Mouse (Mus musculus) lung, embryonic 16.5 days (tissue): ENCODE measurements around the gene Arhgef28. TPM values are rescaled to one million over a fixed set of nuclear protein-coding genes. Genes with fewer than 3 reads are reported as not detected.

Experiments
- ATAC-seq: fragments of 200-750 bp; cut with Nextera tagmentation; 2 replicates; pipeline ENCODE4 v1.8.0; 2017; ENCODE audit warnings: low read depth, mild to moderate bottlenecking, moderate library complexity
- H3K27ac ChIP-seq: fragments of 300-500 bp; sonication (generic); 2 replicates; pipeline ENCODE4 v1.5.1; 2014; ENCODE audit warnings: mild to moderate bottlenecking, control low read depth, low read length
- H3K27me3 ChIP-seq: fragments of 300-500 bp; sonication (generic); 2 replicates; pipeline ENCODE4 v1.6.1; 2014; ENCODE audit warnings: low read depth, low read length, mixed read lengths; ENCODE audit not compliant: control insufficient read depth, insufficient read depth
- H3K36me3 ChIP-seq: fragments of 300-500 bp; sonication (generic); 2 replicates; pipeline ENCODE4 v1.6.1; 2014; ENCODE audit warnings: low read length; ENCODE audit not compliant: control insufficient read depth, insufficient read depth
- H3K4me1 ChIP-seq: fragments of 300-500 bp; sonication (generic); replicated peaks from 2 replicates; pipeline ENCODE4 v1.6.1; 2014; ENCODE audit warnings: low read length, mixed read lengths; ENCODE audit not compliant: control insufficient read depth, insufficient read depth
- H3K4me2 ChIP-seq: fragments of 300-500 bp; sonication (generic); 2 replicates; pipeline ENCODE4 v1.6.1; 2014; ENCODE audit warnings: low read depth, low read length, control low read depth
- H3K4me3 ChIP-seq: fragments of 300-500 bp; sonication (generic); 2 replicates; pipeline ENCODE4 v1.5.1; 2014; ENCODE audit warnings: mild to moderate bottlenecking, low read length, control low read depth
- H3K9ac ChIP-seq: fragments of 300-500 bp; sonication (generic); 2 replicates; pipeline ENCODE4 v1.6.1; 2014; ENCODE audit warnings: low read length, control low read depth
- H3K9me3 ChIP-seq: fragments of 300-500 bp; sonication (generic); 2 replicates; pipeline ENCODE4 v1.6.1; 2016; ENCODE audit warnings: low read length; ENCODE audit not compliant: control insufficient read depth
- WGBS: fragments of 180-500 bp; shearing (Covaris S2); extraction: QIAGEN DNeasy Blood & Tissue Kit; methylation state at CpG from one replicate; pipeline ENCODE4 v1.1.7; 2014; 5-methylcytosine and 5-hydroxymethylcytosine counted together
- polyA plus RNA-seq: library from polyadenylated mRNA; unstranded; fragments of >200 nt; fragmentation: Nextera tagmentation; extraction: Ambion mirVana; gene quantifications from 2 replicates; pipeline ENCODE4 v1.2.1, GENCODE M21; 2015

Arhgef28 gene
- polyA plus RNA-seq, 1 experiment from 2014 or later = 21.7 TPM

- no peaks in the 10 kb centered on the region for H3K27me3 ChIP-seq
- peaks cover 2% of the 10 kb centered on the region; the same call in 1 of the 2 replicates for H3K4me1 ChIP-seq
- no peak overlapping the region for H3K27ac ChIP-seq
- no peak overlapping the region for H3K4me3 ChIP-seq
- H3K36me3 ChIP-seq = no peaks in the 10 kb centered on the region
- H3K4me2 ChIP-seq = no peak overlapping the region
- 0 out of 2 replicates have a peak, but pooled peaks have one; percentile 48 for ATAC-seq
- H3K9ac ChIP-seq = no peak overlapping the region
- WGBS = 62% methylated on average over 7 of the region's 7 CpGs
- H3K9me3 ChIP-seq = no peaks in the 10 kb centered on the region
Measured at GRCm38 (mm10) chr13:98145310-98145709, 60.9 kb downstream of the Arhgef28 start.

GRCm38 (mm10) chr13:98143000-98143399, 63.2 kb downstream of the Arhgef28 start:
- H3K4me3 ChIP-seq = no peak overlapping the region
- ATAC-seq = no peak
- no peak overlapping the region for H3K4me2 ChIP-seq
- H3K4me1 ChIP-seq = peaks cover 5% of the 10 kb centered on the region; the same call in 1 of the 2 replicates
- H3K36me3 ChIP-seq = no peaks in the 10 kb centered on the region
- H3K9ac ChIP-seq = no peak overlapping the region
- 89% methylated on average over 10 of the region's 10 CpGs for WGBS
- H3K9me3 ChIP-seq = no peaks in the 10 kb centered on the region
- no peaks in the 10 kb centered on the region for H3K27me3 ChIP-seq
- no peak overlapping the region for H3K27ac ChIP-seq

GRCm38 (mm10) chr13:98140626-98141025, 65.6 kb downstream of the Arhgef28 start:
- peak; percentile 92 for ATAC-seq
- Histone ChIP-seq H3K4me2 (peak overlapping the region; percentile 25; the same call in 1 of the 2 replicates), H3K27ac (peak overlapping the region; percentile 70), H3K4me3 (no peak overlapping the region), H3K9ac (no peak overlapping the region), H3K9me3 (no peaks in the 10 kb centered on the region), H3K4me1 (peaks cover 17% of the 10 kb centered on the region), H3K27me3 (no peaks in the 10 kb centered on the region), H3K36me3 (no peaks in the 10 kb centered on the region)
- WGBS = 50% methylated on average over 9 of the region's 9 CpGs

- no peaks in the 10 kb centered on the region for H3K27me3 ChIP-seq
Measured at GRCm38 (mm10) chr13:98138786-98139185, 67.5 kb downstream of the Arhgef28 start.

DNA sequence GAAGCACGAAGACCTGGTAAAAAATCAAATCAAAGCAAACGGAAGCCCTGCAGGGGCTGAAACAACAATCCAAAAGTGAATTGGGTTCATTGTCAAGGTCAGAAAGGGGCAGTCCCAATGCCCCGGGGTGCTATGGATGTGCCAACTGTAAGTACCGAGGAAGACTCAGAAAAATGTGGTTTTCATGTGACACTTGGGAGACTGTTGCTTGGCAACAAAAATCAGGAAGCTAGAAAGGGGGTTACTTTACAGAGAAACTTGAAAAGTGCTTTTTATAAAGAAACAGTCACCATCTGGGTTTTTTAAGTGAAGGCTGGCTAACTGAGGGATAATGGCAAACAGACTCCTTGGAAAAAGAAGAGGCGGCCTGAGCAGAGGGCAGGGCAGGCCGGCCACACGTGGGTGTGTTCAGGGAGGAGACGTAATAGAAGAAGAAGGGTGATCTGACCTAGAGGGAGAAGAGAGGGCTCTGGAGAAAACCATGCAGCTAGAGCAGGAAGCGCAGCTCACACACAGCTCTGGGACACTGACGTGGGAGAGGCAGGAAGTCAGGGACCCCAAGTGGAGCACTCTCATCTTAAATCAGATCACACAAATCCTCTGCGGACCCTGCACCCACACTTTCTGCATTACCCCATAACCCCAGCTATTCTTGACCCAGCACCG, 70.2 kb downstream of the Arhgef28 start:
- Histone ChIP-seq H3K9me3 (no peaks in the 10 kb centered on the region), H3K27ac (no peak overlapping the region), H3K4me2 (no peak overlapping the region), H3K27me3 (no peaks in the 10 kb centered on the region), H3K4me1 (peaks cover 15% of the 10 kb centered on the region), H3K36me3 (no peaks in the 10 kb centered on the region), H3K4me3 (no peak overlapping the region), H3K9ac (no peak overlapping the region)
- WGBS = 36% methylated on average over 12 of the region's 12 CpGs
- no peak for ATAC-seq

More at GRCm38 (mm10) chr13:98138786-98139185, 67.5 kb downstream of the Arhgef28 start:
- ATAC-seq = no peak
- Histone ChIP-seq H3K36me3 (no peaks in the 10 kb centered on the region), H3K27ac (no peak overlapping the region), H3K4me3 (no peak overlapping the region), H3K9ac (no peak overlapping the region), H3K4me2 (no peak overlapping the region), H3K9me3 (no peaks in the 10 kb centered on the region), H3K4me1 (peaks cover 15% of the 10 kb centered on the region)
- WGBS = 67% methylated on average over 4 of the region's 4 CpGs

GRCm38 (mm10) chr13:98132951-98133350, 73.3 kb downstream of the Arhgef28 start:
- WGBS = 78% methylated on average over 5 of the region's 5 CpGs
- Histone ChIP-seq H3K9ac (no peak overlapping the region), H3K4me1 (peaks cover 13% of the 10 kb centered on the region), H3K27ac (no peak overlapping the region), H3K27me3 (no peaks in the 10 kb centered on the region), H3K4me3 (no peak overlapping the region), H3K9me3 (no peaks in the 10 kb centered on the region), H3K4me2 (no peak overlapping the region), H3K36me3 (no peaks in the 10 kb centered on the region)
- ATAC-seq = no peak

DNA sequence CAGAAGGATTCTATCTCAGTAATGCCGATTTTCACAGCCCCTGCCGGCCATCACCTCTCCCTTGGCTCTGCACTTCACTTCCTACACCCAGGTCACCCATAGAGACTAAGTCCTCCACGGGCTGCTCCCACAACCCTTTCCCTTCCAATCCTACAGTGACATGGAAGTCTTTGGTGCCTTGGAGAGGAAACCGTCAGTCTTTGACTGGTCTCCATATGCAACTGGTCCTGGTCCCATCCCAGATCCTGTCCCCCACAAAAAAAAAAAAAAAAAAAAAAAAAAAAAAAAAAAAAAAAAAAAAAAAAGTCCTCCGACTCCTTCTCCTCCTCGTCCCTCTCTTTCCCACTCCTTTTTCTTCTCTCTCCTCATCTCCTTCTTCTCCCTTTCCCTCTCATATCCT, 74.0 kb downstream of the Arhgef28 start:
- Histone ChIP-seq H3K4me2 (no peak overlapping the region), H3K36me3 (no peaks in the 10 kb centered on the region), H3K9me3 (no peaks in the 10 kb centered on the region), H3K27me3 (no peaks in the 10 kb centered on the region), H3K4me1 (peaks cover 13% of the 10 kb centered on the region), H3K4me3 (no peak overlapping the region), H3K9ac (no peak overlapping the region), H3K27ac (no peak overlapping the region)
- 72% methylated on average over 6 of the region's 6 CpGs for WGBS
- no peak for ATAC-seq

- H3K4me2 ChIP-seq = no peak overlapping the region
- H3K36me3 ChIP-seq = no peaks in the 10 kb centered on the region
- no peak for ATAC-seq
- H3K27me3 ChIP-seq = no peaks in the 10 kb centered on the region
- H3K27ac ChIP-seq = no peak overlapping the region
- no peak overlapping the region for H3K4me3 ChIP-seq
- H3K9me3 ChIP-seq = no peaks in the 10 kb centered on the region
- 45% methylated on average over 5 of the region's 5 CpGs for WGBS
- H3K4me1 ChIP-seq = peaks cover 25% of the 10 kb centered on the region
- H3K9ac ChIP-seq = no peak overlapping the region
Measured at GRCm38 (mm10) chr13:98125666-98126065, 80.6 kb downstream of the Arhgef28 start.

GRCm38 (mm10) chr13:98124113-98124745, 82.0 kb downstream of the Arhgef28 start:
- H3K27me3 ChIP-seq = no peaks in the 10 kb centered on the region
- 31% methylated on average over 14 of the region's 14 CpGs for WGBS
- no peak overlapping the region for H3K27ac ChIP-seq
- peaks cover 25% of the 10 kb centered on the region for H3K4me1 ChIP-seq
- H3K9ac ChIP-seq = no peak overlapping the region
- no peak overlapping the region for H3K4me3 ChIP-seq
- no peaks in the 10 kb centered on the region for H3K36me3 ChIP-seq
- H3K4me2 ChIP-seq = peak overlapping the region; percentile 16
- no peaks in the 10 kb centered on the region for H3K9me3 ChIP-seq
- peak; percentile 44 for ATAC-seq
